21 mouse cellular contexts compared by ENCODE assay signal in genomic region chr8:13107990-13108638, GRCm38 (mm10). TPM values are rescaled to one million over a fixed set of nuclear protein-coding genes. Genes with fewer than 3 reads are reported as not detected.
DNase-seq lines count a peak whose midpoint lies in the region; ATAC-seq and TF ChIP-seq lines count a peak whose summit lies in the region.
"Had no signal": no experiment of that assay in that cellular context is flagged by ENCODE, and none has a peak within 500 bp of the region (broad histone marks: within the 10 kb centered on the region; RNA-seq: fewer than 3 reads in every experiment).

No protein-coding gene starts in this region.

- no peaks in the 10 kb centered on the region for H3K27me3 ChIP-seq in heart, embryonic 12.5 days (replicated peaks)
- no peaks in the 10 kb centered on the region for H3K27me3 ChIP-seq in liver, embryonic 11.5 days (replicated peaks; ENCODE audit: control insufficient read depth, insufficient read depth, low read length)
- H3K27me3 ChIP-seq in spleen, adult 2 months (ENCODE audit: control insufficient read depth, insufficient read depth, low read length): no peaks in the 10 kb centered on the region
- H3K27me3 ChIP-seq: limb, embryonic 12.5 days; midbrain, embryonic 12.5 days had no signal

- ATAC-seq in heart, embryonic 12.5 days (ENCODE audit: insufficient number of reproducible peaks, low FRiP score): no peak
- ATAC-seq in liver, embryonic 11.5 days (replicated peaks; ENCODE audit: low FRiP score): peak; percentile 62
- ATAC-seq: hindbrain, embryonic 16.5 days had no signal

- no peak overlapping the region for H3K9ac ChIP-seq in heart, embryonic 12.5 days
- H3K9ac ChIP-seq in liver, embryonic 11.5 days (ENCODE audit: low read depth, low read length): peak overlapping the region; percentile 55
- H3K9ac ChIP-seq: limb, embryonic 12.5 days; midbrain, embryonic 12.5 days had no signal

- peaks cover 51% of the 10 kb centered on the region for H3K4me1 ChIP-seq in heart, embryonic 12.5 days (replicated peaks)
- H3K4me1 ChIP-seq in liver, embryonic 11.5 days (replicated peaks; ENCODE audit: control insufficient read depth, insufficient read depth, low read length): peaks cover 35% of the 10 kb centered on the region
- H3K4me1 ChIP-seq in spleen, adult 2 months (ENCODE audit: control insufficient read depth, insufficient read depth, insufficient read length): peaks cover 10% of the 10 kb centered on the region; the same call in 1 of the 2 replicates

- TF ChIP-seq POLR2A in spleen, adult 2 months (IDR thresholded peaks at IDR 0.05; ENCODE audit: low read depth, low read length): no peak

- no peaks in the 10 kb centered on the region for H3K9me3 ChIP-seq in heart, embryonic 12.5 days (replicated peaks)
- no peaks in the 10 kb centered on the region for H3K9me3 ChIP-seq in liver, embryonic 11.5 days (ENCODE audit: control insufficient read depth, low read length)
- H3K9me3 ChIP-seq: limb, embryonic 12.5 days; midbrain, embryonic 12.5 days had no signal

- no peak for TF ChIP-seq CTCF in spleen, adult 2 months (IDR thresholded peaks at IDR 0.05; ENCODE audit: extremely low read depth, insufficient read depth, insufficient read length, insufficient replicate concordance)
- no peak for TF ChIP-seq CTCF in gastrocnemius, adult 2 months (IDR thresholded peaks at IDR 0.05)

- WGBS in heart, embryonic 12.5 days: 57% methylated on average over 13 of the region's 13 CpGs
- 60% methylated on average over 13 of the region's 13 CpGs for WGBS in liver, embryonic 11.5 days
- 83% methylated on average over 13 of the region's 13 CpGs for WGBS in spleen, adult 2 months

- peaks cover 16% of the 10 kb centered on the region for H3K36me3 ChIP-seq in heart, embryonic 12.5 days
- H3K36me3 ChIP-seq in liver, embryonic 11.5 days (ENCODE audit: control insufficient read depth, insufficient read depth, low read length): peaks cover 5% of the 10 kb centered on the region; the same call in 1 of the 2 replicates
- no peaks in the 10 kb centered on the region for H3K36me3 ChIP-seq in spleen, adult 2 months (ENCODE audit: control insufficient read depth, insufficient read depth, low read length)
- H3K36me3 ChIP-seq: midbrain, embryonic 12.5 days had no signal

- H3K4me2 ChIP-seq in heart, embryonic 12.5 days: peak overlapping the region; percentile 4; the same call in 1 of the 2 replicates
- H3K4me2 ChIP-seq in liver, embryonic 11.5 days: peak overlapping the region; percentile 85
- H3K4me2 ChIP-seq: limb, embryonic 12.5 days; midbrain, embryonic 12.5 days had no signal

- intact Hi-C loops in heart, postnatal 10 days (cut with DNase I): loop anchor here (5.0 kb wide), 1 partner anchor 131 kb away; no protein-coding TSS in a partner anchor
- intact Hi-C loops in gastrocnemius, adult 2 months (cut with DNase I): loop anchor here (5.0 to 10.0 kb wide), 3 partner anchors 39 to 353 kb away; partner anchors contain the start of gene Atp11a

- no peak overlapping the region for H3K27ac ChIP-seq in heart, embryonic 12.5 days (ENCODE audit: poor library complexity, severe bottlenecking)
- peak overlapping the region; percentile 88 for H3K27ac ChIP-seq in liver, embryonic 11.5 days (ENCODE audit: low read depth, low read length)
- H3K27ac ChIP-seq in spleen, adult 2 months (ENCODE audit: insufficient read depth, low read length): 0 out of 2 replicates have a peak overlapping the region, but pooled peaks have one; percentile 10
- no peak overlapping the region for H3K27ac ChIP-seq in gastrocnemius, adult 2 months
- H3K27ac ChIP-seq: limb, embryonic 12.5 days; midbrain, embryonic 12.5 days; stomach, postnatal 0 days had no signal

- no peak for DNase-seq in heart, postnatal 10 days
- peak; percentile 36 for DNase-seq in MEL-GATA-1-ER (ENCODE audit: extremely low read depth, low read depth)
- DNase-seq in liver, embryonic 11.5 days (ENCODE audit: low spot score): peak; percentile 46
- no peak for DNase-seq in spleen, adult 2 months (ENCODE audit: low read depth in 1 of 2, low spot score in 2 of 2)
- no peak for DNase-seq in gastrocnemius, adult 2 months
- DNase-seq in kidney, adult 9 months: no peak
- DNase-seq in cerebellum, adult 11 months: no peak
- DNase-seq: adrenal gland, postnatal 25 days; B cell, adult 2 months; cerebellum, adult 18-20 months; embryo, embryonic 11 days; kidney, adult 18-20 months; lung, postnatal 14 days; right cerebral cortex, postnatal 25 days; thymus, postnatal 4 days had no signal

- H3K4me3 ChIP-seq in heart, embryonic 12.5 days: no peak overlapping the region
- peak overlapping the region; percentile 32 for H3K4me3 ChIP-seq in liver, embryonic 11.5 days (ENCODE audit: low read depth, low read length)
- H3K4me3 ChIP-seq in spleen, adult 2 months (ENCODE audit: extremely low read depth, insufficient read depth, insufficient read length): no peak overlapping the region
- H3K4me3 ChIP-seq in gastrocnemius, adult 2 months: no peak overlapping the region
- H3K4me3 ChIP-seq: limb, embryonic 12.5 days; midbrain, embryonic 12.5 days had no signal

RNA-seq across cellular contexts. Expression of gene Cul4a, which starts 2.7 kb away (rescaled TPM):
- 124 and 137 TPM in 2 replicates for polyA plus RNA-seq in heart, embryonic 12.5 days (2016; fragmentation: Nextera tagmentation; extraction: Ambion mirVana)
- total RNA-seq in heart, postnatal 10 days (2021): 10 to 100 TPM; 83.0 to 84.8 TPM
- polyA plus RNA-seq in liver, embryonic 11.5 days (2014; fragmentation: Nextera tagmentation; extraction: Ambion mirVana): 111 and 123 TPM in 2 replicates
- polyA plus RNA-seq in spleen, adult 2 months (2012; rRNA removed): 31.3 and 31.6 TPM in 2 replicates
- total RNA-seq in gastrocnemius, adult 2 months (2021): 10 to 100 TPM; 67.6 to 68.5 TPM

RNA-seq across cellular contexts. Expression of gene Pcid2, which starts 2.9 kb away (rescaled TPM):
- polyA plus RNA-seq in heart, embryonic 12.5 days (2016; fragmentation: Nextera tagmentation; extraction: Ambion mirVana): 29.3 and 29.5 TPM in 2 replicates
- total RNA-seq in heart, postnatal 10 days (2021): 10 to 100 TPM; 11.7 to 12.0 TPM
- 38.8 and 46.0 TPM in 2 replicates for polyA plus RNA-seq in liver, embryonic 11.5 days (2014; fragmentation: Nextera tagmentation; extraction: Ambion mirVana)
- polyA plus RNA-seq in spleen, adult 2 months (2012; rRNA removed): 18.2 TPM in 2 replicates
- total RNA-seq in gastrocnemius, adult 2 months (2021): 1 to 10 TPM; 7.4 to 7.7 TPM

RNA-seq across cellular contexts. Expression of gene Proz, which starts 47.4 kb away (rescaled TPM):
- polyA plus RNA-seq in heart, embryonic 12.5 days (2016; fragmentation: Nextera tagmentation; extraction: Ambion mirVana): 0.39 and 0.92 TPM in 2 replicates
- total RNA-seq in heart, postnatal 10 days (2021): not detected
- 13.5 and 15.9 TPM in 2 replicates for polyA plus RNA-seq in liver, embryonic 11.5 days (2014; fragmentation: Nextera tagmentation; extraction: Ambion mirVana)
- polyA plus RNA-seq in spleen, adult 2 months (2012; rRNA removed): 0.08 and 0.11 TPM in 2 replicates
- total RNA-seq in gastrocnemius, adult 2 months (2021): not detected
- total RNA-seq: adrenal gland, postnatal 25 days; heart, adult 8-10 months had no signal

RNA-seq across cellular contexts. Expression of gene Lamp1, which starts 50.8 kb away (rescaled TPM):
- polyA plus RNA-seq in heart, embryonic 12.5 days (2016; fragmentation: Nextera tagmentation; extraction: Ambion mirVana): 364 and 372 TPM in 2 replicates
- total RNA-seq in heart, postnatal 10 days (2021): 100 to 1,000 TPM; 310 to 323 TPM
- polyA plus RNA-seq in liver, embryonic 11.5 days (2014; fragmentation: Nextera tagmentation; extraction: Ambion mirVana): 251 and 283 TPM in 2 replicates
- polyA plus RNA-seq in spleen, adult 2 months (2012; rRNA removed): 234 and 318 TPM in 2 replicates
- 100 to 1,000 TPM; 378 to 400 TPM for total RNA-seq in gastrocnemius, adult 2 months (2021)

Comparison
In these comparisons a context has a peak if more than half of its experiments do, and no peak if none do; other contexts are left out.
1. H3K27ac ChIP-seq: peak in liver, embryonic 11.5 days (single experiment) and spleen, adult 2 months (single experiment); none in heart, embryonic 12.5 days (single experiment) and gastrocnemius, adult 2 months (single experiment).
2. DNase-seq: peak in MEL-GATA-1-ER (single experiment) and liver, embryonic 11.5 days (single experiment); none in heart, postnatal 10 days (0 of 2), spleen, adult 2 months (0 of 2), gastrocnemius, adult 2 months (single experiment), kidney, adult 9 months (single experiment) and cerebellum, adult 11 months (single experiment).